Comparison of ENCODE assay signal across 17 mouse cellular contexts in genomic region chr17:69119183-69119582, GRCm38 (mm10). TPM values are rescaled to one million over a fixed set of nuclear protein-coding genes. Genes with fewer than 3 reads are reported as not detected.
DNase-seq lines count a peak whose midpoint lies in the region; TF ChIP-seq lines count a peak whose summit lies in the region.
"Had no signal": no experiment of that assay in that cellular context is flagged by ENCODE, and none has a peak within 500 bp of the region (broad histone marks: within the 10 kb centered on the region; RNA-seq: fewer than 3 reads in every experiment).

No protein-coding gene starts in this region.

- intact Hi-C loops in gastrocnemius, postnatal 14 days (cut with DNase I; ENCODE audit: low total_unique reads) = no loop called here
- intact Hi-C loops in gastrocnemius, adult 2 months (cut with DNase I) = no loop called here

- H3K27ac ChIP-seq in gastrocnemius, adult 2 months = no peak overlapping the region
- H3K27ac ChIP-seq: embryonic facial prominence, embryonic 13.5 days; forebrain, embryonic 12.5 days; heart, embryonic 13.5 days; hindbrain, embryonic 15.5 days had no signal

- no peak overlapping the region for H3K4me3 ChIP-seq in gastrocnemius, adult 2 months
- H3K4me3 ChIP-seq: embryonic facial prominence, embryonic 13.5 days; forebrain, embryonic 12.5 days; heart, embryonic 13.5 days; hindbrain, embryonic 15.5 days had no signal

- TF ChIP-seq POLR2A in brain, embryonic 14.5 days (IDR thresholded peaks at IDR 0.05; ENCODE audit: borderline replicate concordance, extremely low read depth, insufficient read depth, insufficient read length, poor library complexity, severe bottlenecking) = no peak

- no peak for TF ChIP-seq CTCF in gastrocnemius, adult 2 months (IDR thresholded peaks at IDR 0.05)
- no peak for TF ChIP-seq CTCF in brain, embryonic 14.5 days (IDR thresholded peaks at IDR 0.05; ENCODE audit: borderline replicate concordance, extremely low read depth, insufficient read depth, insufficient read length)

- peak; percentile 13 for DNase-seq in adrenal gland, adult 2 months
- no peak for DNase-seq in adrenal gland, postnatal 10 days
- peak; percentile 4 for DNase-seq in gastrocnemius, postnatal 14 days
- DNase-seq in gastrocnemius, adult 2 months = no peak
- peak; percentile 85 for DNase-seq in 3T3-L1 (ENCODE audit: low read depth, low spot score)
- DNase-seq in brain, embryonic 14.5 days (ENCODE audit: low read depth) = peak; percentile 60
- DNase-seq in frontal cortex, adult 2 months (ENCODE audit: extremely low spot score in 1 of 2, low spot score in 1 of 2) = no peak
- DNase-seq: cerebellum, adult 18-20 months; cerebellum, adult 9-11 months; cerebellum, postnatal 36 days; gastrocnemius, postnatal 10 days; heart, postnatal 36 days; kidney, adult 2 months had no signal

RNA-seq across cellular contexts. Expression of gene Epb41l3, which starts 43.7 kb away (rescaled TPM):
- total RNA-seq in adrenal gland, adult 2 months (2021) = 10 to 100 TPM; 12.4 to 17.9 TPM
- polyA plus RNA-seq in adrenal gland, adult 2 months (2012; rRNA removed) = 2.8 and 5.9 TPM in 2 replicates
- 10 to 100 TPM; 17.9 to 27.0 TPM for total RNA-seq in adrenal gland, postnatal 10 days (2021)
- 1 to 10 TPM; 6.0 to 8.7 TPM for total RNA-seq in gastrocnemius, postnatal 14 days (2021)
- 1 to 10 TPM; 1.5 to 2.4 TPM for total RNA-seq in gastrocnemius, adult 2 months (2021)
- 19.2 and 51.7 TPM in 2 replicates for polyA plus RNA-seq in brain, embryonic 14.5 days (2012; rRNA removed)
- polyA plus RNA-seq in frontal cortex, adult 2 months (2012; rRNA removed) = 167 and 173 TPM in 2 replicates

Comparison
In these comparisons a context has a peak if more than half of its experiments do, and no peak if none do; other contexts are left out.
1. DNase-seq: peak in adrenal gland, adult 2 months (single experiment), gastrocnemius, postnatal 14 days (single experiment), 3T3-L1 (single experiment) and brain, embryonic 14.5 days (single experiment); none in adrenal gland, postnatal 10 days (single experiment), gastrocnemius, adult 2 months (single experiment) and frontal cortex, adult 2 months (0 of 2).